Mouse (Mus musculus) retina, postnatal 1 day (tissue): ENCODE results near the gene Tusc1.

Experiments
- DNase-seq: peaks from one replicate; pipeline ENCODE4 v3.0.0-alpha.2; 2012

The Tusc1 gene

GRCm38 (mm10) chr4:93335118-93336003, at the start of gene Tusc1:
TSS of gene Tusc1 (minus strand) at chr4:93335511.
- DNase-seq, result peak; percentile 92

GRCm38 (mm10) chr4:93352930-93353329, 17.6 kb upstream of the Tusc1 start:
- peak; percentile 4 for DNase-seq

- DNase-seq, result no peak
Measured at GRCm38 (mm10) chr4:93344357-93344756, 9.0 kb upstream of the Tusc1 start.

- no peak for DNase-seq
Measured at GRCm38 (mm10) chr4:93341568-93341967, 6.3 kb upstream of the Tusc1 start.

GRCm38 (mm10) chr4:93337977-93338376, 2.7 kb upstream of the Tusc1 start:
- DNase-seq, result no peak

- DNase-seq, result peak; percentile 90
Measured at GRCm38 (mm10) chr4:93334636-93335117, 634 bp downstream of the Tusc1 start.

GRCm38 (mm10) chr4:93307486-93307885, 27.8 kb downstream of the Tusc1 start:
- no peak for DNase-seq

GRCm38 (mm10) chr4:93286065-93286464, 49.2 kb downstream of the Tusc1 start:
- no peak for DNase-seq
